Mouse (Mus musculus): ENCODE data around the gene St8sia4.

The St8sia4 gene

GRCm38 (mm10) chr1:95667435-95668252 is at the start of gene St8sia4:
Gene St8sia4, minus strand, starts transcription at chr1:95667571.
- DNase-seq (ENCODE audit: low spot score) = peak; percentile 98

- DNase-seq (ENCODE audit: low spot score) = no peak
Observed at GRCm38 (mm10) chr1:95709181-95709580, 41.8 kb upstream of the St8sia4 start.

- no peak for DNase-seq (ENCODE audit: low spot score)
Observed at GRCm38 (mm10) chr1:95699903-95700302, 32.5 kb upstream of the St8sia4 start.

- peak; percentile 46 for DNase-seq (ENCODE audit: low spot score)
Observed at GRCm38 (mm10) chr1:95674052-95674451, 6.7 kb upstream of the St8sia4 start.

- peak; percentile 2 for DNase-seq (ENCODE audit: low spot score)
Observed at GRCm38 (mm10) chr1:95668253-95668805, 958 bp upstream of the St8sia4 start.

- DNase-seq (ENCODE audit: low spot score) = peak; percentile 69
Observed at GRCm38 (mm10) chr1:95666541-95667320, 640 bp downstream of the St8sia4 start.

- peak; percentile 70 for DNase-seq (ENCODE audit: low spot score)
Observed at GRCm38 (mm10) chr1:95665951-95666484, 1.4 kb downstream of the St8sia4 start.

GRCm38 (mm10) chr1:95664969-95665702 is 2.2 kb downstream of the St8sia4 start:
- peak; percentile 75 for DNase-seq (ENCODE audit: low spot score)

GRCm38 (mm10) chr1:95664321-95664825 is 3.0 kb downstream of the St8sia4 start:
- DNase-seq (ENCODE audit: low spot score) = peak; percentile 43

GRCm38 (mm10) chr1:95657051-95657668 is 10.2 kb downstream of the St8sia4 start:
- peak; percentile 23 for DNase-seq (ENCODE audit: low spot score)

- peak; percentile 84 for DNase-seq (ENCODE audit: low spot score)
Observed at GRCm38 (mm10) chr1:95655564-95655963, 11.8 kb downstream of the St8sia4 start.

GRCm38 (mm10) chr1:95653445-95653844 is 13.9 kb downstream of the St8sia4 start:
- DNase-seq (ENCODE audit: low spot score) = no peak

- DNase-seq (ENCODE audit: low spot score) = no peak
Observed at GRCm38 (mm10) chr1:95644292-95644691, 23.1 kb downstream of the St8sia4 start.

- DNase-seq (ENCODE audit: low spot score) = no peak
Observed at GRCm38 (mm10) chr1:95639001-95639400, 28.4 kb downstream of the St8sia4 start.

- DNase-seq (ENCODE audit: low spot score) = no peak
Observed at GRCm38 (mm10) chr1:95624376-95624775, 43.0 kb downstream of the St8sia4 start.

GRCm38 (mm10) chr1:95618647-95619046 is 48.7 kb downstream of the St8sia4 start:
- DNase-seq (ENCODE audit: low spot score) = no peak

- no peak for DNase-seq (ENCODE audit: low spot score)
Observed at GRCm38 (mm10) chr1:95618125-95618524, 49.2 kb downstream of the St8sia4 start.

- DNase-seq (ENCODE audit: low spot score) = no peak
Observed at GRCm38 (mm10) chr1:95610017-95610416, 57.4 kb downstream of the St8sia4 start.

GRCm38 (mm10) chr1:95609045-95609444 is 58.3 kb downstream of the St8sia4 start:
- DNase-seq (ENCODE audit: low spot score) = no peak

- peak; percentile 16 for DNase-seq (ENCODE audit: low spot score)
Observed at GRCm38 (mm10) chr1:95605458-95605857, 61.9 kb downstream of the St8sia4 start.

- no peak for DNase-seq (ENCODE audit: low spot score)
Observed at GRCm38 (mm10) chr1:95598108-95598507, 69.3 kb downstream of the St8sia4 start.

Measured in T-cell, adult 2 months (primary cell).